Mouse (Mus musculus) megakaryocyte, adult 5-6 weeks (primary cell): ENCODE data around the gene Tmem233. TPM values are rescaled to one million over a fixed set of nuclear protein-coding genes. Genes with fewer than 3 reads are reported as not detected.
A peak's percentile ranks its signal among the peaks of the same experiment; 100 is the strongest.

Experiments
- ATAC-seq: 2 replicates; pipeline ENCODE4 v1.8.0; 2016; ENCODE audit warnings: mild to moderate bottlenecking, inconsistent platforms; ENCODE audit not compliant: poor library complexity, severe bottlenecking
- total RNA-seq, 2 experiments: library from RNA; stranded (forward) in 1 of 2; stranded (reverse) in 1 of 2; fragments of 153-499, 151-499 nt in 1 of 2; fragments of 221-1000, 200-1000 nt in 1 of 2; gene quantifications; 2 replicates each; pipeline versions ENCODE4 v1.2.3 to v1.2.4; 2015 to 2017

Gene Tmem233
- total RNA-seq, 2 experiments from 2014 or later: not detected

GRCm38 (mm10) chr5:116030566-116031189 is 52.4 kb downstream of the Tmem233 start:
- ATAC-seq: no peak

- peak; percentile 39 for ATAC-seq
Measured at GRCm38 (mm10) chr5:116029071-116029470, 54.0 kb downstream of the Tmem233 start.

DNA sequence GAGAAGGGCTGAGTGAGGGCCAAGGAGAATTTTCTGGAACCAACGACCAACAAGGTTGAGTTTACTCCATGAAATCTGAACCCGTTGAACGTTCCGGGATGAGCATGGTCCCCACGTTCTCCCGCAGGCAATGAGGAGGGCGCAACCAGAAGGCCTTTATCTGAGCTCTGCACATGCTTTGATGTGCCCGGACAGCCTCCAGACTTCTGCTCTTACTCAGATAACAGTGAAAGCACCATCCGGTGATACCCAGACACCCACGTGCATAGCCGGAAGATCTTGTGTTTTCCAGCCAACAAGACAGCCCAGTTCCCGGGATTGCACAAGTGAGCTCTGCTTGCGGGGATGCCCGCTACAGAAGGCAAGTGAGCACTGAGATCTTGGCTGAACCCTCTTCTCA is 56.5 kb downstream of the Tmem233 start:
- no peak for ATAC-seq

- no peak for ATAC-seq
Measured at GRCm38 (mm10) chr5:116026107-116026506, 56.9 kb downstream of the Tmem233 start.

- ATAC-seq: peak; percentile 92
Measured at GRCm38 (mm10) chr5:116024327-116024739, 58.7 kb downstream of the Tmem233 start, which contains the start of gene Prkab1. Gene Prkab1, minus strand, starts transcription at chr5:116024508.

DNA sequence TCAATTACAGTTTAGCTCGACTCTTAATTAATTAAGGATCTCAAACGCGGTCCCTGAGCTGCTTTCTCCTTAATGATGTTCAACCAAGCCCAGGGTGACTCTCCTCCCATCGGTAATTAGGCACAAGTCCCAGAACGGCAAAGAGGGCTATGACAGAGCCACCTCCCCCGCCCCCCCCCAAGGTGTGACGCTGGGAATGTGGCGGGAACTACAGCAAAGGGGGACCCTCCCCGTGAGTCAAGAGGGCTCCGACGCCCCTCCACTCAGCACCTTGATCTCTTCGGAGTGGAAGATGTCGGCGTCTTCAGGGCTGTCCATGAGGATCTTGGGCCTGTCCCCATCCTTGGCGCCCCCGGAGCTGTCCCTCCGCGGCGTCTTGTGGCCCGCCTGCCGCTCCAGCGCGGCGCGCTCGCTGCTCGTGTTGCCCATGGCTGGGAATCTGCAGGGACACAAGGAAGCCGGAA is 59.2 kb downstream of the Tmem233 start:
- ATAC-seq: no peak

- 0 out of 2 replicates have a peak, but pooled peaks have one; percentile 5 for ATAC-seq
Measured at GRCm38 (mm10) chr5:116023251-116023661, 59.8 kb downstream of the Tmem233 start.

GRCm38 (mm10) chr5:116022658-116023200 is 60.3 kb downstream of the Tmem233 start:
- ATAC-seq: peak; percentile 19; the same call in 1 of the 2 replicates

DNA sequence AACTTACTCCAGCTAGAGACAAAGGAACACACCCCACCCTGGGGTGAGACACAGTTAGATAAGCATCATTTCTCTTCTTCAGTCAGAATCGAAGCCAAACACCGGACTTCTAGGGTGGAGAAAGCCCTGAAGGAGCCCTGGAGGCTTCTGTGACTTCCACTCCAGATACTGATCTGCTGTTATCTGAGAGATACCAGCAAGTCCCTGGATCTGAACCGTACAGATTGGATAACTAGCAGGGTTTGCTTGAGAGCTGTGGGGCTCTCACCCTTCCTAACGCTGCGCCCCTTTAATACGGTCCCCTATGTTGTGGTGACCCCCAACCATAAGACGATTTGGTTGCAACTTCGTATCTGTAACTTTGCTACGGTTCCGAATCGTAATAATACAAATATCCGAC is 60.9 kb downstream of the Tmem233 start:
- ATAC-seq: no peak

- no peak for ATAC-seq
Measured at GRCm38 (mm10) chr5:116021552-116021951, 61.5 kb downstream of the Tmem233 start.

GRCm38 (mm10) chr5:116019371-116019770 is 63.7 kb downstream of the Tmem233 start:
- no peak for ATAC-seq

- ATAC-seq: no peak
Measured at GRCm38 (mm10) chr5:116018784-116019183, 64.3 kb downstream of the Tmem233 start.

GRCm38 (mm10) chr5:116018196-116018595 is 64.8 kb downstream of the Tmem233 start:
- no peak for ATAC-seq

DNA sequence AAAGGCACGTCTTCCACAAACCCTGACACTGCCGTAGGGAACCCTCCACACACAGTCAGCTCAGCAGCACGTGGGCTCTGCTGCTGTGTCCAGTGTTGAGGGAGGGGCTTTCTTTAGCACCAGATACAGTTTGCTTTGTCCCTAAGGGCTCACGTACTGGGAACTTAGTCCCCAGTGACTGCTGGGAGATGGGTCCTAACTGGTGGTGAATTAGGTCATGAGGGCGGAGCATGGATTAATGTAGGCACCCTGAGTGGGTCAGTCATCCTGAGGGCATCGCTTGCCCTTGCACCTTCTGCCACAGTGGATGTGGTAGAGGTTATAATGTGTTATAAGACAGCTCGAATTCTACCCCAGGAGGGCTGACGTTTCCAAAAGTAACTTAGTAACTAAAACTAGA is 65.7 kb downstream of the Tmem233 start:
- no peak for ATAC-seq

DNA sequence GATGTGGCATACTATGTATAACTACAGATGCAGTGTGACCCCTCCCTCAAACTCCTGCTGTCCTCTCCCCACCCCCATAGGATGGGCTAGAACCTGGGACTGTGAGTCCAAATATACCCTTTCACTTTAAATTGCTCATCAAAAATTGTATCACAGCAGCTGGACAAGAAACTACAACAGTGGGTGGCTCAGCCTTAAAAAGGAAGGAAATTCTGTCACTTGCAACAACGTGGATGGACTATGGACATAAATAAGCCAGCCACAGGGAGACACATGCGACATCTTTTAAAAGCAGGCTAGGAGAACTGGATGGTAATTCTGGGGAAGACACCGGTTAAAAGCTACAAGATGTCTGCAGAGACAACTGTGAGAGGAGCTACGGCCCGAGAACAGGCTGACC is 66.5 kb downstream of the Tmem233 start:
- ATAC-seq: no peak

DNA sequence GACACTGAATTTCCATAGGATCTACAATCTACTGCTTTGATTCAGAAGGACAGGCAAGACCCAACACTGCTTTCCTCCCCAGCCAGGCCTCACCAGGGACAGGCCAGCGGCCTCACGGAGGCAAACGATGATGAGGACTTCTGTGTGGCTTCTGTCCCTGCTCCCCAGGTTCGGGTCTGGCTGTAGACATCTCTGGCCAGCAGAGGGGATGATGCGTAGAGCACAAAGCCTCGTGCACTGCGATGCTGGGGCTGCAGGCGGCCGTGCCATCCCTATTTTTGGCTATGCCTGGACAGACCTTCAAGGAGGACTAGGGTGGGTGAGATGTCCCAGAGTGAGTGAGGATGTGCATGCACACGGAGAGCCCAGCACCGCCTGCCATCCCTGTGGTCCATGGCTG is 68.8 kb downstream of the Tmem233 start:
- no peak for ATAC-seq

- ATAC-seq: no peak
Measured at GRCm38 (mm10) chr5:116013821-116014220, 69.2 kb downstream of the Tmem233 start.

- ATAC-seq: peak; percentile 62
Measured at GRCm38 (mm10) chr5:116012503-116012902, 70.5 kb downstream of the Tmem233 start.

- peak; percentile 60 for ATAC-seq
Measured at GRCm38 (mm10) chr5:116011700-116012099, 71.3 kb downstream of the Tmem233 start.

- ATAC-seq: no peak
Measured at GRCm38 (mm10) chr5:116009884-116010627, 73.0 kb downstream of the Tmem233 start.

DNA sequence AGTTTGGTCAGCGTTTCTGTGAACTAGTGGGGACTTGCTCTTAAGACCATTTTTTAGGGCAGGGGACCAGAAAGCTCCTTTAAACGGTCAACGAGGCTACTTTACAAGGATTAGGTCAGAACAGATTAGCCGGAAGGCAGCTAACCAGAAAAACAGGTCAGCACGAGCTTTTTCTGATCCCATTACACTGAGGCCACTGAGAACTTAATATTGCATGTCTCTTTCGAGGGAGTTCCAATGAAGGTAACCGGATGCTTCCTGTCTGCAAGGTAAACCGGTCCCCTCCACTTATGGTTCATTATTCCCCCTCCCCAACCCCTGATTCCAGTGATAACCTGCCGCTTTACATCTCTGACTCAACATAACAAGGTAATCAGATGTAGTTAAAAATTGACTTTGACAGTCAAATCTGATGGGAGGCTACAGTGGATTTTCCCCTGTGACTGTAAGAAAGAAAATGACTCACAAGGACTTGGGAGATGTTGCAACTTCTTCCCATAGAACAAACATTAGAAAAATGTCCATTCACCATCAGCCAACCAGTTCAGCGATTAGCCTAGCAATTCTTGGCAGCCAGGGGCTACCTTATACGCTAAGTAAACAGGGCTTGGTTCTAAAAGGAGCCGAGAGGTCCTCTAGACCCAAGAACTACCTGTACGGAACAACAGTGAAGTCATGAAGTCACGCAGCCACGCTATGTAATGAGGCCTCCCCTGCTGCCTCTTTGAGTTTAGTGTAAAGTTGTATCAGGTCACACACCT is 73.8 kb downstream of the Tmem233 start:
- ATAC-seq: no peak
